Mouse (Mus musculus): Measurements from ENCODE around the gene Csf3.

DNA sequence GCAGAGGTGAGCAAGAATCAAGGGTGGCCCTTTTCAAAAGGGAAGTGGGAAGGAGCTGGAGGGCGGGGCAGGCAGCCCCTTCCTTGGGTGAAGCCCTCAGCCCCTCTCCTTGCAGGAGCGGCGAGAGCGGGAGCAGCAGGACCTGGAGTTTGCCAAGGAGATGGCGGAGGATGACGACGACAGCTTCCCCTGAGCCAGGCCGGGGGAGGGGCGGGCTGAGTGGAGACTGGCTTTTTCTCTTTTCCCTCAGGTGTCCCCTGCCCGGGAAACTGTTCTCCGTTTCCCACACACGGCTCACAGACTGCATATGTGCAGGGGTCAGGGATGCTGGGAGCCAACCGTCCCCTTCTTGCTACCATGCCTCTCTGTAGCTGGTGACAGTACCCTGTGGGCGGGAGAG is 5.7 kb upstream of the Csf3 start:
- TF ChIP-seq POLR2A (IDR thresholded peaks at IDR 0.05; ENCODE audit: insufficient read depth, low read depth, low read length) (no peak), CTCF (IDR thresholded peaks at IDR 0.05) (no peak), EP300 (IDR thresholded peaks at IDR 0.05; ENCODE audit: insufficient read depth, low read depth, low read length) (no peak)
